ENCODE assay signal across 20 mouse cellular contexts in the genomic region with DNA sequence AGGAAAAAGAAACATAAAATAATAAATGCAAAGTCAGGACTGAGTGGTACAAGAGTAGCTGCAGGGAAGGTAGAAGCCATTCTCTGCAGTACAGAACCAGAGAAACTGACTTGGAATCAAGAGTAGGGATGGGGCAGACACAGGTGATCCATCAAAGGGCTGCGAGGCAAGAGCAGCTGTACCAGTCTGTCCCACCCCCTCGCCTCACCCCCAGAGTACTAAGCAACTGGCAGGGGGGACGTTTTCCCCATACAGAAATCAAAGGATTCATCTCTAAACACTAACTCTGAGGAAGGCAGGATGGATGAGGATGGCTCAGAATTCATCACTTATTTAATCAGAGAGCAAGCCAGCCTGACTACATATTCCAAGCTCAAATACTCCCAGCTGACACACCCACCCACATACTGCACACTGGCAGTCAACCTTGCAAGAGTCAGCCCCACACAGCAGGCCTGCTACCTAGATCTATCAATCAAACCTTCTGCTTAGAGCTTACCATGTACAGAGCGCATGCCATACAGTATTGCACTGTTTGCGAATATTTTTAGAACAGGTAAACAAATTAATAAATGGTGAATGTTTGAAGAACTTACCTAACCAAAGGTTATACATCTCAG.
DNase-seq lines count a peak whose midpoint lies in the region; ATAC-seq lines count a peak whose summit lies in the region.
"Had no signal": no experiment of that assay in that cellular context is flagged by ENCODE, and none has a peak within 500 bp of the region (broad histone marks: within the 10 kb centered on the region; RNA-seq: fewer than 3 reads in every experiment).

No protein-coding gene starts in this region.

- no peaks in the 10 kb centered on the region for H3K4me1 ChIP-seq in hindbrain, embryonic 11.5 days (replicated peaks; ENCODE audit: control insufficient read depth, insufficient read depth, low read length)
- H3K4me1 ChIP-seq in hindbrain, embryonic 10.5 days (replicated peaks): no peaks in the 10 kb centered on the region
- H3K4me1 ChIP-seq in neural tube, embryonic 13.5 days (replicated peaks): 0 out of 2 replicates have a peak, but pooled peaks cover 6% of the 10 kb centered on the region
- H3K4me1 ChIP-seq in hindbrain, embryonic 13.5 days (replicated peaks): 0 out of 2 replicates have a peak, but pooled peaks cover 7% of the 10 kb centered on the region
- H3K4me1 ChIP-seq: embryonic facial prominence, embryonic 13.5 days; limb, embryonic 12.5 days; liver, embryonic 13.5 days; lung, embryonic 15.5 days had no signal

- WGBS in hindbrain, embryonic 11.5 days: 67% methylated on average over 5 of the region's 5 CpGs
- WGBS in hindbrain, embryonic 10.5 days: 79% methylated on average over 5 of the region's 5 CpGs
- 69% methylated on average over 5 of the region's 5 CpGs for WGBS in neural tube, embryonic 13.5 days
- 66% methylated on average over 5 of the region's 5 CpGs for WGBS in hindbrain, embryonic 13.5 days

- intact Hi-C loops in gastrocnemius, postnatal 36 days (cut with DNase I): no loop called here

- H3K9me3 ChIP-seq in hindbrain, embryonic 11.5 days (ENCODE audit: control insufficient read depth, low read length): no peaks in the 10 kb centered on the region
- no peaks in the 10 kb centered on the region for H3K9me3 ChIP-seq in hindbrain, embryonic 10.5 days
- H3K9me3 ChIP-seq in neural tube, embryonic 13.5 days: no peaks in the 10 kb centered on the region
- no peaks in the 10 kb centered on the region for H3K9me3 ChIP-seq in hindbrain, embryonic 13.5 days
- H3K9me3 ChIP-seq: limb, embryonic 12.5 days; lung, embryonic 15.5 days had no signal

- no peak for DNase-seq in hindbrain, embryonic 11.5 days (ENCODE audit: low spot score)
- DNase-seq in hindbrain, embryonic 10.5 days (ENCODE audit: low spot score): no peak
- no peak for DNase-seq in neural tube, embryonic 10.5 days (ENCODE audit: extremely low spot score, low spot score)
- DNase-seq in layer of hippocampus, adult 8-10 months (ENCODE audit: low spot score in 2 of 2): peak; percentile 38 to 49
- no peak for DNase-seq in gastrocnemius, postnatal 36 days
- DNase-seq: adrenal gland, postnatal 25 days; cerebellum, adult 9-10 months; heart, postnatal 14 days; liver, embryonic 13.5 days; thymus, postnatal 25 days had no signal

- H3K9ac ChIP-seq in hindbrain, embryonic 11.5 days (ENCODE audit: low read depth, low read length): no peak overlapping the region
- no peak overlapping the region for H3K9ac ChIP-seq in neural tube, embryonic 13.5 days
- H3K9ac ChIP-seq in hindbrain, embryonic 13.5 days: no peak overlapping the region
- H3K9ac ChIP-seq: embryonic facial prominence, embryonic 13.5 days; limb, embryonic 12.5 days; liver, embryonic 13.5 days; lung, embryonic 15.5 days had no signal

- peak; percentile 54; the same call in 1 of the 2 replicates for ATAC-seq in hindbrain, embryonic 11.5 days (ENCODE audit: low FRiP score)
- peak; percentile 56; the same call in 1 of the 2 replicates for ATAC-seq in neural tube, embryonic 13.5 days (ENCODE audit: low read depth)
- ATAC-seq in hindbrain, embryonic 13.5 days (ENCODE audit: low FRiP score): peak; percentile 71

- no peaks in the 10 kb centered on the region for H3K36me3 ChIP-seq in hindbrain, embryonic 11.5 days (ENCODE audit: control insufficient read depth, insufficient read depth, low read length)
- H3K36me3 ChIP-seq in hindbrain, embryonic 10.5 days: no peaks in the 10 kb centered on the region
- no peaks in the 10 kb centered on the region for H3K36me3 ChIP-seq in neural tube, embryonic 13.5 days
- no peaks in the 10 kb centered on the region for H3K36me3 ChIP-seq in hindbrain, embryonic 13.5 days
- H3K36me3 ChIP-seq: embryonic facial prominence, embryonic 13.5 days; limb, embryonic 12.5 days; liver, embryonic 13.5 days; lung, embryonic 15.5 days had no signal

- H3K27me3 ChIP-seq in hindbrain, embryonic 11.5 days (ENCODE audit: control insufficient read depth, insufficient read depth, low read length): no peaks in the 10 kb centered on the region
- no peaks in the 10 kb centered on the region for H3K27me3 ChIP-seq in hindbrain, embryonic 10.5 days (ENCODE audit: insufficient read depth, poor library complexity, severe bottlenecking)
- H3K27me3 ChIP-seq in neural tube, embryonic 13.5 days: no peaks in the 10 kb centered on the region
- H3K27me3 ChIP-seq in hindbrain, embryonic 13.5 days: no peaks in the 10 kb centered on the region
- H3K27me3 ChIP-seq: embryonic facial prominence, embryonic 13.5 days; limb, embryonic 12.5 days; liver, embryonic 13.5 days; lung, embryonic 15.5 days had no signal

- no peak overlapping the region for H3K27ac ChIP-seq in hindbrain, embryonic 11.5 days (ENCODE audit: low read depth, low read length)
- no peak overlapping the region for H3K27ac ChIP-seq in hindbrain, embryonic 10.5 days
- H3K27ac ChIP-seq in neural tube, embryonic 13.5 days (replicated peaks): peak overlapping the region; percentile 18; the same call in 1 of the 2 replicates
- H3K27ac ChIP-seq in hindbrain, embryonic 13.5 days: no peak overlapping the region; the same call in 1 of the 2 replicates
- H3K27ac ChIP-seq: embryonic facial prominence, embryonic 13.5 days; left cerebral cortex, adult 2 months; limb, embryonic 12.5 days; liver, embryonic 13.5 days; lung, embryonic 15.5 days; macrophage had no signal

- H3K4me3 ChIP-seq in hindbrain, embryonic 11.5 days (ENCODE audit: low read depth, low read length): no peak overlapping the region
- no peak overlapping the region for H3K4me3 ChIP-seq in hindbrain, embryonic 10.5 days
- no peak overlapping the region for H3K4me3 ChIP-seq in neural tube, embryonic 13.5 days
- no peak overlapping the region for H3K4me3 ChIP-seq in hindbrain, embryonic 13.5 days
- H3K4me3 ChIP-seq: embryonic facial prominence, embryonic 13.5 days; left cerebral cortex, adult 2 months; limb, embryonic 12.5 days; liver, embryonic 13.5 days; lung, embryonic 15.5 days; myocyte had no signal

- H3K4me2 ChIP-seq in hindbrain, embryonic 11.5 days (replicated peaks; ENCODE audit: low read depth, low read length): no peak overlapping the region
- no peak overlapping the region for H3K4me2 ChIP-seq in neural tube, embryonic 13.5 days
- no peak overlapping the region for H3K4me2 ChIP-seq in hindbrain, embryonic 13.5 days
- H3K4me2 ChIP-seq: embryonic facial prominence, embryonic 13.5 days; heart, embryonic 11.5 days; limb, embryonic 12.5 days; liver, embryonic 13.5 days; lung, embryonic 15.5 days; midbrain, embryonic 11.5 days had no signal

Comparison
In these comparisons a context has a peak if more than half of its experiments do, and no peak if none do; other contexts are left out.
1. DNase-seq: peak in layer of hippocampus, adult 8-10 months (2 of 2); none in hindbrain, embryonic 11.5 days (single experiment), hindbrain, embryonic 10.5 days (single experiment), neural tube, embryonic 10.5 days (single experiment) and gastrocnemius, postnatal 36 days (0 of 2).
2. Peak in every context shown above with its lines, with median percentiles within 50 percentile points of each other: ATAC-seq.